Mouse (Mus musculus): ENCODE measurements around the gene Tmem242. TPM values are rescaled to one million over a fixed set of nuclear protein-coding genes. Genes with fewer than 3 reads are reported as not detected.

Tmem242 gene
- polyA plus RNA-seq, 1 experiment from 2014 or later: 142 TPM

- no peak for ATAC-seq (ENCODE audit: low FRiP score)
- 94% methylated on average over 8 of the region's 8 CpGs for WGBS
- Histone ChIP-seq H3K4me3 (ENCODE audit: low read depth, low read length) (no peak overlapping the region), H3K27ac (ENCODE audit: low read depth, low read length) (no peak overlapping the region), H3K4me2 (replicated peaks; ENCODE audit: low read depth, low read length) (no peak overlapping the region), H3K9me3 (ENCODE audit: control insufficient read depth, low read length) (no peaks in the 10 kb centered on the region), H3K4me1 (replicated peaks; ENCODE audit: control insufficient read depth, insufficient read depth, low read length) (no peaks in the 10 kb centered on the region), H3K27me3 (ENCODE audit: control insufficient read depth, insufficient read depth, low read length) (no peaks in the 10 kb centered on the region), H3K36me3 (ENCODE audit: control insufficient read depth, insufficient read depth, low read length) (no peaks in the 10 kb centered on the region), H3K9ac (ENCODE audit: low read depth, low read length) (no peak overlapping the region)
- no peak for DNase-seq (ENCODE audit: low spot score)
Observed at GRCm38 (mm10) chr17:5412301-5412700, 27.8 kb downstream of the Tmem242 start.

DNA sequence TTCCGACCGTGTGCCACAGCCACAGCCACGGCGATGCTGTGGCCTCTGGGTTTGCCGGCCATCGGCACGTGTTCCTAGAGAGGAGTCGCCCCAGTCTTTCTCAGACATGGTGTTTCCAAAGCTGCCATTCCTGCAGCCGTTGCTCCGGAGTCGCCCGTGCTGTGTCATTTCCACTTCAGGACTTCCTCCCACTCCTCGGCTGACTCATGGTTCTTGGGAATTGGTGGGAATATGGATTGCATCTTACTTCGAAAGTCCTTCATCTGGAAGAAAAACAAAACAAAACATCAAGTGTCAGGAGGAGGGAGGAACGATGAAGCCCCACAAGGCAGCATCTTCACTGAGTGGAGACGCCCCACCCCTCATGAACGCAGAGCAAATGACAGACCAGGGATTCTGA, 28.9 kb downstream of the Tmem242 start:
- Histone ChIP-seq H3K4me2 (replicated peaks; ENCODE audit: low read depth, low read length) (no peak overlapping the region), H3K9me3 (ENCODE audit: control insufficient read depth, low read length) (no peaks in the 10 kb centered on the region), H3K4me1 (replicated peaks; ENCODE audit: control insufficient read depth, insufficient read depth, low read length) (no peaks in the 10 kb centered on the region), H3K27ac (ENCODE audit: low read depth, low read length) (no peak overlapping the region), H3K9ac (ENCODE audit: low read depth, low read length) (no peak overlapping the region), H3K4me3 (ENCODE audit: low read depth, low read length) (no peak overlapping the region), H3K27me3 (ENCODE audit: control insufficient read depth, insufficient read depth, low read length) (no peaks in the 10 kb centered on the region), H3K36me3 (ENCODE audit: control insufficient read depth, insufficient read depth, low read length) (no peaks in the 10 kb centered on the region)
- DNase-seq (ENCODE audit: low spot score) (no peak), ATAC-seq (ENCODE audit: low FRiP score) (no peak)
- 95% methylated on average over 17 of the region's 17 CpGs for WGBS

- Histone ChIP-seq H3K4me1 (replicated peaks; ENCODE audit: control insufficient read depth, insufficient read depth, low read length) (no peaks in the 10 kb centered on the region), H3K4me2 (replicated peaks; ENCODE audit: low read depth, low read length) (no peak overlapping the region), H3K27ac (ENCODE audit: low read depth, low read length) (no peak overlapping the region), H3K9ac (ENCODE audit: low read depth, low read length) (no peak overlapping the region), H3K27me3 (ENCODE audit: control insufficient read depth, insufficient read depth, low read length) (no peaks in the 10 kb centered on the region), H3K4me3 (ENCODE audit: low read depth, low read length) (no peak overlapping the region), H3K9me3 (ENCODE audit: control insufficient read depth, low read length) (no peaks in the 10 kb centered on the region), H3K36me3 (ENCODE audit: control insufficient read depth, insufficient read depth, low read length) (no peaks in the 10 kb centered on the region)
- WGBS: 92% methylated on average over 4 of the region's 4 CpGs
- ATAC-seq (ENCODE audit: low FRiP score): no peak
- DNase-seq (ENCODE audit: low spot score): no peak
Observed at GRCm38 (mm10) chr17:5410336-5410735, 29.7 kb downstream of the Tmem242 start.

DNA sequence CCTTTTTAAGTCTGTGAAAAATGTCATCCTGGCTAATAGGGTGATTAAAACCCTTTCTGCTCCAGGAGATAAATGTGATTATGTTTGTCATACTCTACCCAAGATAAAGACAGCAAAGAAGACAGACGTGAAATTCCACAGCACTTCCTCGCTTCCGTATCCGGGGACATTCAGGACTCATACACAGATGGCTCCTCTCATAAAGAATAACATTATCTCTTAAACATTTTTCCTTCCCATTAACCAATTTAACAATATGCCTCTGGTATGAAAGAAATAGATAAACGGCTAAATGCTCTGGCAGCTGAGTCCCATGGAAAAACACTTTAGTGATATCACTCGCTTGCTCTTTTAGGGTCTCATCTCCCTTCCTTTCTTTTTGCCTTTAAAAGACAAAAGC, 33.0 kb downstream of the Tmem242 start:
- Histone ChIP-seq H3K4me2 (replicated peaks; ENCODE audit: low read depth, low read length) (no peak overlapping the region), H3K27ac (ENCODE audit: low read depth, low read length) (no peak overlapping the region), H3K4me3 (ENCODE audit: low read depth, low read length) (no peak overlapping the region), H3K36me3 (ENCODE audit: control insufficient read depth, insufficient read depth, low read length) (no peaks in the 10 kb centered on the region), H3K4me1 (replicated peaks; ENCODE audit: control insufficient read depth, insufficient read depth, low read length) (no peaks in the 10 kb centered on the region), H3K27me3 (ENCODE audit: control insufficient read depth, insufficient read depth, low read length) (no peaks in the 10 kb centered on the region), H3K9ac (ENCODE audit: low read depth, low read length) (no peak overlapping the region), H3K9me3 (ENCODE audit: control insufficient read depth, low read length) (no peaks in the 10 kb centered on the region)
- ATAC-seq (ENCODE audit: low FRiP score): no peak
- WGBS: 86% methylated on average over 6 of the region's 6 CpGs
- no peak for DNase-seq (ENCODE audit: low spot score)

DNA sequence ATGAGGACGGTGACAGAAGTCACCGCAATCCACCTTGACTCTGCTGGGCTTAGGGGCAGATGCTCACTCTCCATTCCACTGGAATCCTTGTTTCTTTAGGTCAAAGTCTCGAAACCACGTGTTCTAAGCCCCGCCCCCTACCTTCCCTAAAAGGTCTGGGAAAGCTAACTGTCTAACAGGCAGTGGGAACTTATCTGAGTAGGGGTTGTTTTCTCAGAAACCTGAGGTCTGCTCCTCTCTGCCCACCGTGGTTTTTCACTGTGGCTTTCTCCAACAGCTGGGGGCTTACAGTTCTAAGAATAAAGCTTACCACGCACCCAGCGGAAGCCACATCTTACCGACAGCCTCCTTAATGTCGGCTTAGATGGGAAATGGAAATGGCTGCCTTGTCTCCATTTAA, 33.5 kb downstream of the Tmem242 start:
- 39% methylated on average over 10 of the region's 10 CpGs for WGBS
- DNase-seq (ENCODE audit: low spot score) (no peak), ATAC-seq (ENCODE audit: low FRiP score) (no peak)
- Histone ChIP-seq H3K4me3 (ENCODE audit: low read depth, low read length) (no peak overlapping the region), H3K9me3 (ENCODE audit: control insufficient read depth, low read length) (no peaks in the 10 kb centered on the region), H3K27me3 (ENCODE audit: control insufficient read depth, insufficient read depth, low read length) (no peaks in the 10 kb centered on the region), H3K27ac (ENCODE audit: low read depth, low read length) (no peak overlapping the region), H3K4me2 (replicated peaks; ENCODE audit: low read depth, low read length) (no peak overlapping the region), H3K4me1 (replicated peaks; ENCODE audit: control insufficient read depth, insufficient read depth, low read length) (no peaks in the 10 kb centered on the region), H3K36me3 (ENCODE audit: control insufficient read depth, insufficient read depth, low read length) (no peaks in the 10 kb centered on the region), H3K9ac (ENCODE audit: low read depth, low read length) (no peak overlapping the region)

- Histone ChIP-seq H3K27ac (ENCODE audit: low read depth, low read length) (no peak overlapping the region), H3K9me3 (ENCODE audit: control insufficient read depth, low read length) (no peaks in the 10 kb centered on the region), H3K4me2 (replicated peaks; ENCODE audit: low read depth, low read length) (no peak overlapping the region), H3K36me3 (ENCODE audit: control insufficient read depth, insufficient read depth, low read length) (no peaks in the 10 kb centered on the region), H3K4me3 (ENCODE audit: low read depth, low read length) (no peak overlapping the region), H3K4me1 (replicated peaks; ENCODE audit: control insufficient read depth, insufficient read depth, low read length) (no peaks in the 10 kb centered on the region), H3K9ac (ENCODE audit: low read depth, low read length) (no peak overlapping the region), H3K27me3 (ENCODE audit: control insufficient read depth, insufficient read depth, low read length) (no peaks in the 10 kb centered on the region)
- WGBS: 87% methylated on average over 6 of the region's 6 CpGs
- DNase-seq (ENCODE audit: low spot score) (no peak), ATAC-seq (ENCODE audit: low FRiP score) (no peak)
Observed at GRCm38 (mm10) chr17:5403885-5404284, 36.2 kb downstream of the Tmem242 start.

GRCm38 (mm10) chr17:5402624-5403023, 37.4 kb downstream of the Tmem242 start:
- peak; percentile 74 for ATAC-seq (ENCODE audit: low FRiP score)
- H3K27ac ChIP-seq (ENCODE audit: low read depth, low read length): no peak overlapping the region
- H3K4me3 ChIP-seq (ENCODE audit: low read depth, low read length): no peak overlapping the region
- H3K36me3 ChIP-seq (ENCODE audit: control insufficient read depth, insufficient read depth, low read length): no peaks in the 10 kb centered on the region
- no peaks in the 10 kb centered on the region for H3K9me3 ChIP-seq (ENCODE audit: control insufficient read depth, low read length)
- WGBS: 34% methylated on average over 8 of the region's 8 CpGs
- H3K4me2 ChIP-seq (replicated peaks; ENCODE audit: low read depth, low read length): no peak overlapping the region; the same call in 1 of the 2 replicates
- no peaks in the 10 kb centered on the region for H3K27me3 ChIP-seq (ENCODE audit: control insufficient read depth, insufficient read depth, low read length)
- no peak overlapping the region for H3K9ac ChIP-seq (ENCODE audit: low read depth, low read length)
- no peaks in the 10 kb centered on the region for H3K4me1 ChIP-seq (replicated peaks; ENCODE audit: control insufficient read depth, insufficient read depth, low read length)
- peak; percentile 85 for DNase-seq (ENCODE audit: low spot score)

- 2% methylated on average over 9 of the region's 9 CpGs for WGBS
- H3K36me3 ChIP-seq (ENCODE audit: control insufficient read depth, insufficient read depth, low read length): no peaks in the 10 kb centered on the region
- H3K4me3 ChIP-seq (ENCODE audit: low read depth, low read length): no peak overlapping the region
- no peaks in the 10 kb centered on the region for H3K4me1 ChIP-seq (replicated peaks; ENCODE audit: control insufficient read depth, insufficient read depth, low read length)
- no peaks in the 10 kb centered on the region for H3K27me3 ChIP-seq (ENCODE audit: control insufficient read depth, insufficient read depth, low read length)
- DNase-seq (ENCODE audit: low spot score): peak; percentile 88
- ATAC-seq (ENCODE audit: low FRiP score): peak; percentile 66; the same call in 1 of the 2 replicates
- H3K27ac ChIP-seq (ENCODE audit: low read depth, low read length): no peak overlapping the region
- no peak overlapping the region for H3K9ac ChIP-seq (ENCODE audit: low read depth, low read length)
- H3K4me2 ChIP-seq (replicated peaks; ENCODE audit: low read depth, low read length): no peak overlapping the region; the same call in 1 of the 2 replicates
- H3K9me3 ChIP-seq (ENCODE audit: control insufficient read depth, low read length): no peaks in the 10 kb centered on the region
Observed at GRCm38 (mm10) chr17:5402069-5402468, 38.0 kb downstream of the Tmem242 start.

GRCm38 (mm10) chr17:5401288-5401687, 38.8 kb downstream of the Tmem242 start:
- H3K4me1 ChIP-seq (replicated peaks; ENCODE audit: control insufficient read depth, insufficient read depth, low read length): no peaks in the 10 kb centered on the region
- no peak overlapping the region for H3K9ac ChIP-seq (ENCODE audit: low read depth, low read length)
- no peak overlapping the region for H3K4me2 ChIP-seq (replicated peaks; ENCODE audit: low read depth, low read length)
- no peak overlapping the region for H3K27ac ChIP-seq (ENCODE audit: low read depth, low read length)
- DNase-seq (ENCODE audit: low spot score) (no peak), ATAC-seq (ENCODE audit: low FRiP score) (no peak)
- 95% methylated on average over 10 of the region's 10 CpGs for WGBS
- no peaks in the 10 kb centered on the region for H3K27me3 ChIP-seq (ENCODE audit: control insufficient read depth, insufficient read depth, low read length)
- H3K36me3 ChIP-seq (ENCODE audit: control insufficient read depth, insufficient read depth, low read length): no peaks in the 10 kb centered on the region
- H3K9me3 ChIP-seq (ENCODE audit: control insufficient read depth, low read length): no peaks in the 10 kb centered on the region
- H3K4me3 ChIP-seq (ENCODE audit: low read depth, low read length): no peak overlapping the region
